Mouse (Mus musculus) bone marrow, adult 2 months (tissue): Measurements from ENCODE around the gene Hoxc12.

Experiments
- CTCF ChIP-seq: fragments of 200-500 bp; IDR thresholded peaks from 2 replicates; pipeline ENCODE4 v1.5.1; 2011; ENCODE audit warnings: low read length, control low read depth; ENCODE audit not compliant: control insufficient read depth, insufficient read depth
- POLR2A ChIP-seq: fragments of 200-500 bp; IDR thresholded peaks from 2 replicates; pipeline ENCODE4 v1.6.1; 2011; ENCODE audit warnings: low read depth, mild to moderate bottlenecking, control low read depth, low read length, borderline replicate concordance; ENCODE audit not compliant: control insufficient read depth

DNA sequence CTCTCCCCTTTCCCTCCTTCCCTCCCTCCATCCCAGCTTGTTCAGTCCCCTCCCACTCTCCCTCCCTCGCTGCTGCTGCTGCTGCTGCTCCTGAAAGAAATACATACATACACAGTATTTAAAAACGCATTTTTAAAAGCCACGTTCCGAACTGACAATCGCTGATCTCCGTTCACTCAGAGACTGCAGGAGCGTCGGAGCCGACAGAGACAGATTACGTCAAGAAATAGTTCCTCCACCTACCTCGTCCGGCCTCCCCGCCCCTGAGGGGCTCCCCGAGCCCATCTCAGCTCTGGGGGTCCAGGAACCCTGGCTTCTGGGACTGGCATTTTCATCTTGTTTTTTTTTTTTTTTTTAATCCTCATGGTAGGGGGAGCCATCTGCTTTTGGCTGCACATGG lies 44.4 kb downstream of the Hoxc12 start:
- TF ChIP-seq POLR2A (no peak), CTCF (no peak)
